Mouse (Mus musculus) embryo, embryonic 10 days (tissue): ENCODE results near the gene Ino80.
"Not testable (repeated sequence)": the region's sequence is repeated elsewhere in the genome, so short reads cannot be mapped to it uniquely, and the experiment has no call there.

ENCODE experiments used
- DNase-seq: peaks from one replicate; pipeline ENCODE4 v3.0.0-alpha.2; 2015; ENCODE audit warnings: low spot score

Ino80 gene

GRCm38 (mm10) chr2:119477571-119478396, at the start of gene Ino80:
Ino80 (minus strand) TSS chr2:119477687.
- peak; percentile 100 for DNase-seq

- no peak for DNase-seq
Observed at GRCm38 (mm10) chr2:119525422-119525821, 47.9 kb upstream of the Ino80 start.

- no peak for DNase-seq
Observed at GRCm38 (mm10) chr2:119523836-119524235, 46.3 kb upstream of the Ino80 start.

GRCm38 (mm10) chr2:119520550-119520949, 43.1 kb upstream of the Ino80 start:
- DNase-seq = no peak

- DNase-seq = no peak
Observed at GRCm38 (mm10) chr2:119516811-119517210, 39.3 kb upstream of the Ino80 start.

- DNase-seq = no peak
Observed at GRCm38 (mm10) chr2:119514026-119514522, 36.6 kb upstream of the Ino80 start.

GRCm38 (mm10) chr2:119512292-119512691, 34.8 kb upstream of the Ino80 start:
- DNase-seq = no peak

DNA sequence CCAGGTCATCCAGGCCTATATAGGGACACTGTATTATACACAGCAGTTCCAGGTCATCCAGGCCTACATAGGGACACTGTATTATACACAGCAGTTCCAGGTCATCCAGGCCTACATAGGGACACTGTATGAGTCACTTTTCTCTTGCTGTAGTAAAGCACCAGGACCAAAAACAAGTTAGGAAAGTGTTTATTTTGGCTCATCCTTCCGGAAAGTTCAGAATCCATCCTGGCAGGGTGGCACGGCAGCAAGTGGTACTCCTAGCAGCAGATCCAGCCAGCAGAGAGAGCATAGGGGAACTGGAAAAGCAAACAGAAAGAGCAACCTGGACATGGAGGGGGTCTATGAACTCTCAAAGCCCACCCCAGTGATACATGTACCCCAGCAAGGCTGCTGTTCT, 33.4 kb upstream of the Ino80 start:
- DNase-seq = no peak

DNA sequence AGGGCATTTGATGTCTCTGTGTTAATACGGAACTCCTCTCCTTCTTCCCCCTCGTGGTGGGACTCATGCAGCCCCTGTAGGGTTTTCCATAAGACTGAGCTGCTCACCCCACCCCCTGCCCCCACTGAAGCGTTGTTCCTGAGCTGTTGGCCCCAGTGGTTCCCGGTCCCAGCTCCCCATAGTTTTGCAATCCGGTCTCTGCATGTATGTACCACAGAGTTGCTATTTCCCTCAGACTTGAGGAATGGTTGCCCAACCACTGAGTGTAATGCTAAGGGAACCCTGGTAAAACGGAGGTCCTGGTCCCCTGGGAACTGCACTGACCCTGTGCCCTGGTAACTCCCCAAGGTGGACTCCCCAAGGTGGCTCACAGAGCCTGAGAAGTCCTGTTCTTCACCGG, 31.0 kb upstream of the Ino80 start:
- not testable (repeated sequence) for DNase-seq

DNA sequence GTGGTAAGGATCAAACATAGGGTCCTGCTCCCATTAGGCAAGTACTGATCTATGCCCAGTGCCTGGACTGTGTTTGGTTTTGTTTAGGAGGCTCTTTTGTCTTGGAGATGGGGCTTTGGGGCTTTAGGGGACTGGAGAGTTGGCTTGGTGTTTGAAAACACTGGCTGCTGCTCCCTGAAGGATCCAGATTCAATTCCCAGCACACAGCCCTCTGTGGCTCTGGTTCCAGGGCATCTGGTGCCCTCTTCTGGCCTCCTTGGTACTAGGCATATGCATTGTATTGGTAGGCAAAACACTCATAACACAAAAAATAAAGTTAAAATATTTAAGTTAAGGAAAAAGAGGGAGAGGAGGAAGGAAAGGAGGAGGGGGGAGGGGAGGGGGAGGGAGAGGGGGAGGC, 29.6 kb upstream of the Ino80 start:
- no peak for DNase-seq

DNA sequence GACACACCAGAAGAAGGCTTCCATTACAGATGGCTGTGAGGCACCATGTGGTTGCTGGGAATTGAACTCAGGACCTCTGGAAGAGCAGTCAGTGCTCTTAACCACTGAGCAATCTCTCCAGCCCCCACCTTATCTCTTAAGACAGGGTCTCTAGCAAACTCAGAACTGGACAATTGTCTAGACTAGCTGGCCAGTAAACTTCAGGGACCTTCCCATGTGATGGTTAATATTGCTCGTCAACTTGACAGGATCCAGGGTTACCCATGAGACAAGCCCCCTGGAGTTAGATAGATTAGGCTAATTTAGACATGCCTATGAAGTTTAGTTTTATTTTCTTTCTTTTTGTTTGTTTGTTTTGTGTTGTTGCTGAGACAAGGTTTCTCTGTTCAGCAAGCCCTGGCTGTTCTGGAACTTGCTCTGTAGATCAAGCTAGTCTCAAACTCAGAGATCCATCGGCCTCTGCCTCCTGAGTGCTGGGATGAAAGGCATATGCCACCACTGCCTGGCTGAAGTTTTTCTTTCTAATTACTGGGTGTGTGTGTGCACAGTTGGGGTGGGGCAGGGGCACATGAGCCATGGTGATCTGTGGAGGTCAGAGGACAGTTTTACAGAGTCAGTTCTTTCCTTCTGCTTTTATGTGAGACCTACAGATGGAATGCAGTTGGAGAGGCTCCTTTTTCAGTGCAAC, 23.6 kb upstream of the Ino80 start:
- no peak for DNase-seq

DNA sequence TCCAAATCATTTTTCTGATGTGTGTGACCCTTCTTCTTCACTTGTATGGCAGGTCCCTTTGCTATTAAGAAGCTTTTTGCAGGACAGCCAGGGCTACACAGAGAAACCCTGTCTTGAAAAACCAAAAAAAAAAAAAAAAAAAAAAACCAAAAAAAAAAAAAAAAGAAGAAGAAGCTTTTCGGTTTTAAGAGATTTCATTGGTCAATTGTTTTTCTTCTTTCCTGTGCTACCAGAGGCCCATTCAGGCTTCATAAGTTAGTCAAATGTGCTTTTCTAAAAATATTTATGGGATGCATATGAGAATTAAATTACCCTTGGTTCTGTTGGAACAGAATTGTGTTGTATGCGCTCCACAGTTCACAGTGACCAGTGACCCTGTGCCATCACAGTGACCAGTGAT, 21.4 kb upstream of the Ino80 start:
- DNase-seq = no peak

GRCm38 (mm10) chr2:119496082-119496481, 18.6 kb upstream of the Ino80 start:
- no peak for DNase-seq

- DNase-seq = no peak
Observed at GRCm38 (mm10) chr2:119491953-119492352, 14.5 kb upstream of the Ino80 start.

GRCm38 (mm10) chr2:119486488-119486887, 9.0 kb upstream of the Ino80 start:
- no peak for DNase-seq

- no peak for DNase-seq
Observed at GRCm38 (mm10) chr2:119482307-119482706, 4.8 kb upstream of the Ino80 start.

GRCm38 (mm10) chr2:119478397-119478749, 886 bp upstream of the Ino80 start:
- DNase-seq = peak; percentile 45

DNA sequence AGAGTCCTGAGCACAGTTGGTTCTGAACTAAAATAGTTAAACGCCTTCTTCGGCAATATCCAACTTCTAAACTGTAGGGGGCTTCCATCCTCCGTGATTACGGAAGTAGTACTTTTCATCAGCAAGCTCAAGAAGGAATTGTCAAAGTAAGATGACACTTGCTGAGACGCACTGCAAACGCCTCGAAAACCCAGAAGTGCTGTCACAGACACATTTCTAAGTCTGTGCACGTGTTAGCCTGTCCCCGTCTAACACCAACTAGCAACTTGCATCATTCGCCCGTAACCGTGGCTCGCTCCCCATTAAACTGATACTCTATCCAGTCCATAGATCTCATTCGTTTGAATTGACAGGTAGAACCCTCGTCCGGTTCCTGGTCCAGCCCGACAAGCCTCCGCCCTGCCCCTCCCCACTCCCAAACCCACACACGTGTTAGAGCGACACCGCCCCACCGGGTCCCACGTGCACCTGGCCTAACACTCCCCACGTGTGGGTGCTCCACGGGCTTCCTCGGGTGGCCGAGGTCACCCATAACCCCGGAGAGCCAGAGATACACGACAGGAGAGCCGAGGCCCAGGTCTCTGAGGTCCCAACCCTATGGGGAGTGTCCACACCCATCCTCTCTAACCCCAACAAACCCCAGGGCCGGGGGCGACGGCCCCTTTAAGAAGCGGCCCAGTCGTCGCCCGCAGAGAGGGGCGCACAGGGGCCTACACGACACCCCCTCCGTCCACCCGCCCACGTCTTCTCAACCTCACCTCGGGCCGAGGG, 681 bp downstream of the Ino80 start:
- DNase-seq = peak; percentile 56

DNA sequence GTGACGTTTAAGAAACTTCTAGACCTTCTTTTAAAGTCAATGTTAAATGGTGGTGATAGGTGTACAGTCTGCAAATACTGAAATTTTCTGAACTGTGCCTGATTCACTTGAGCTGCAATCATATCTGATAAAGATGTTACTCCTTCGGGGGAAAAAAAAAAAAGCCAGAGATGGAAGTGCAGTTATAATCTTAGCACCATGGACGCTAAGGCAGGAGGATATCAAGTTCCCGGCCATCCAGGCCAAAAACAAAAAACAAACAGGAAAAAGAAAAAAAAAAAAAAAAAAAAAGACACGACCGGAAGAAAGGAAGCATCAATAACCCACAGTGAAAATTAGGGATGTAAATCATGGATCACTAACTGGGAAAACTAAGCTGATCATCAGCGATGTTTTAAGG, 1.3 kb downstream of the Ino80 start:
- no peak for DNase-seq

DNA sequence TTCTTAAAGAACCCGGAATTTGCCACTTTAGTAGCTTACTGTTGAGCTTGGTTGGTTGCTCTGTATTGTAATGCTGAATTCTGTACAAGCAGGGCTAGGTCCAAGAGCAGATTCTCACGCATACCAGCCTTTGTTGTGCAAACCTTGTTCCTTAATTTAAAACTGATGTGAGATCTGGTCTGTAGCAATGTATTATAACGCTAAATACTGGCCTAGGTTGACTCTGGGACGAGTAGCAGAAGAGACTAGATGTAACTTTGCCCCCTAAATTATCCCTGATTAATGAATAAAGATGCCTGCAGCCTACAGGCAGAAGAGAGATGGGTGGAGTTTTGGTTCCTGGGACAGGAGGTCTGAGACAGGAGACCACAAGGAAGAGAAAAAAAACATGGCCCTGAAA, 13.5 kb downstream of the Ino80 start:
- no peak for DNase-seq

DNA sequence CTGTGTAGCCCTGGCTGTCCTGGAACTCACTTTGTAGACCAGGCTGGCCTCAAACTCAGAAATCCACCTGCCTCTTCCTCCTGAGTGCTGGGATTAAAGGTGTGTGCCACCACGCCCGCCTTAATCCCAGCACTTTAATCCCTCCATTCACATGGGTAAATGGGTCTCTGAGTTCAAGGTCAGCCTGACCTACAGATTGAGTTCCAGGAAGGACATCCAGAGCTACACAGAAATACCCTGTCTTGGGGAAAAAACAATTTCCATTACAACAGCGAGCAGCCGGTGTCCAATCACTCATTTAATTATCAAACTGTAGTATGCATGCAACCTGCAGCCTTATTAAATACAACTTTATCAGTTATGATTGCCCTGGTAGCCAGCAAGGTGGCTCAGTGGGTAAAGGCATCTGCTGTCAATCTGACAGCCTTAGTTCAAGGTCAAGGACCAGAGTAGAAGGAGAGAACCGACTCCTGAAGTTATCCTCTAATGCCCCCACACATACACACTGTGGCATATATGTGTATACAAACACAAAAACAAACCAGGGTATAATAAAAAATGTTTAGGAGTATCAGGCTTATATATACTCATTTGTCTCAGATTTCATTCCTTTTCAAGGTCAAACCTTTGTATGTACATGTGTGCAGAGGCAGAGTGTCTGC, 14.2 kb downstream of the Ino80 start:
- DNase-seq = no peak

DNA sequence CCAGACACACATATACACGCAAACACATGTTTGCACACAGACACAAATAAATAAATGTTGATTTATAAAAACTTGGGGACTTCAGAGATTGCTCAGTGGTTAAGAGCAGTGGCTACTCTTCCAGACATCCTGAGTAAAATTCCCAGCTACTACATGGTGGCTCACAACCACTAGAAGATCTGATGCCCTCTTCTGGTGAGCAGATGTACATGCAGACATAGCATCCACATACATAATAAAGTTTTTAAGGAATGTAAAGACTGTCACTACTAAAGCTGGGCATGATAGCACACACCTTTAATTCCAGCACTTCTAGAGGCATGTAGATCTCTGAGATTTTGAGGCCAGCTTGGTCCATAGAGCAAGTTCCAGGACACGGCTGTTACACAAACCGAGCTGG, 16.5 kb downstream of the Ino80 start:
- DNase-seq = no peak
